Mouse (Mus musculus): ENCODE results near the gene Itga1. TPM values are rescaled to one million over a fixed set of nuclear protein-coding genes. Genes with fewer than 3 reads are reported as not detected.

Gene Itga1
- polyA plus RNA-seq, 1 experiment from 2014 or later: 6.4 TPM

DNA sequence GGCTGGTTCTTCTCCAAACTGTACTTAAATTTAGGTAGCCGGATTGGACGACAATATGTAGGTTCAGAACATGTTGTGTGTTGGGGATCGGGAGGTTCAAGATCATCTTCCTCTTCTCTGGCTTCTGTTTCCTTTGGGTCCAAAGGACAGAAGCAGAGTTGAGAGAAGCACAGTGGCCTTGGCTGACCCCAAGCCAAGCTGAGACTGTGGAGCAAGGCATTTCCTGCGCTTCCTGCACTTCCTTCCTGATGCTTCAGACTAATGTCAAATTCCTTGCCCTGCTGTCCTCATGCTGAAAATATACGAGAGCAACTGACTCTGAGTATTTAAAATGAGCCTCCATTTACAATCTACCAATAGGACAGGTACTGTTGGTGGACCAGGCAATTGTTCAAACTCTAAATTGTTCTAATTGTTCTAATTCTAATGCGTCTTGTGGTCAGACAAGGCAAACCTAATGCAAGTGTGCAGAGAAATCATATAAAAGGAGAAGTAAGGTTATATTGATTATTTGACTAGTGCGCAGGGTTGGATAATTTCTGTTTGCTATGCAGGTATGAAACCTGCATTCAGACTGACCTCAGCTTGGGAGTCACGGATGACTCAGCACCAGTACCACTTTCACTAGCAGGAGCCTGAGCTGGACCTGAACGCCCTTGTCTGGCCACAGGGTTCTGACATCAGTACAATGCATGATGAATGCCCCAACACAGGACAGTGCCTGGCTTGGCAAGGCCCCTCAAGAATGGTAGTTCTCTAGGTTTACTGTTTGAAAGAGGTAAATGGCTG, 24.2 kb downstream of the Itga1 start:
- Histone ChIP-seq H3K4me1 (replicated peaks) (no peaks in the 10 kb centered on the region), H3K9me3 (no peaks in the 10 kb centered on the region), H3K4me3 (replicated peaks) (no peak overlapping the region), H3K27me3 (no peaks in the 10 kb centered on the region), H3K9ac (replicated peaks) (no peak overlapping the region), H3K27ac (no peak overlapping the region), H3K36me3 (no peaks in the 10 kb centered on the region), H3K4me2 (replicated peaks) (no peak overlapping the region)
- WGBS: 90% methylated on average over 9 of the region's 9 CpGs
- no peak for ATAC-seq

DNA sequence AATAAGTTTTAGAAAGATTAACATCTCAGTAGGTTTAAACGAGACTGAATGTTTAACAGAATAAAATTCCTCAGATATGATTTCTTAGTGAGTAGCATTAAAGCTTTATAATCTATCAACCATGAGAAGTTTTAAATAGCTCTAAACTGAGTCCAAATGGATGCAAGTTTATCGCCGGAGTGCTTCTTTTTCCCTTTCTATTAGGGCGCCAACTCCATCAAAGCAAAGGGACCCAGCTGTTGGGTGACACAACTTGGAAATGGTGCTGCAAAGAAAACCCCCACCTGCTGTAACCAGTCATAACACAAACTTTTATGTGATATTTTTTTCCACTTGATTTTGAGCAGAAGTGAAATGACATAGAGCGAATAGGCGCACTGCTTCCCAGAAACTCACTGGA, 29.4 kb downstream of the Itga1 start:
- H3K4me1 ChIP-seq (replicated peaks): no peaks in the 10 kb centered on the region
- no peak overlapping the region for H3K4me2 ChIP-seq (replicated peaks)
- 96% methylated on average over 6 of the region's 6 CpGs for WGBS

DNA sequence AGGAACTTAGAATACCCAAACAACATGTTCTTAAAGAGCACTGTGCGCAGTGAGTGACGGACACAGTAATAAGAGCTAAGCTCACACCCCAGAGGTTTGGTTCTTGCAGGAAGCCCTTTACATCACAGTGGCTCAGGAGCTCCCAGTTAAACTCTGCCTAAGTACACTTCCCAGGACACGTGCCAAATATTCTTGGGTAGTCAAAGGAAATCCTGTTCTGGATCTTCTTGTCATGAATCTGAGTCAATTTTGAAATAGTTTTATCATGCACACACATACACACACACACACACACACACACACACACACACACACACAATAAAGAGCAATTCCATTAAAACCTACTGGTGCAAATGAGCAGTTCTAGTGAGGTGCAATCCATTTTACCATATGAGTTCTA, 30.3 kb downstream of the Itga1 start:
- no peaks in the 10 kb centered on the region for H3K36me3 ChIP-seq
- no peak overlapping the region for H3K4me3 ChIP-seq (replicated peaks)
- no peak overlapping the region for H3K9ac ChIP-seq (replicated peaks)
- 95% methylated on average over 3 of the region's 3 CpGs for WGBS
- ATAC-seq: no peak
- H3K4me1 ChIP-seq (replicated peaks): no peaks in the 10 kb centered on the region
- no peak overlapping the region for H3K4me2 ChIP-seq (replicated peaks)
- H3K9me3 ChIP-seq: no peaks in the 10 kb centered on the region
- H3K27me3 ChIP-seq: no peaks in the 10 kb centered on the region
- no peak overlapping the region for H3K27ac ChIP-seq

More for the DNA sequence above, 29.4 kb downstream of the Itga1 start:
- H3K36me3 ChIP-seq: no peaks in the 10 kb centered on the region
- no peak overlapping the region for H3K27ac ChIP-seq
- H3K9me3 ChIP-seq: no peaks in the 10 kb centered on the region
- ATAC-seq: no peak
- no peaks in the 10 kb centered on the region for H3K27me3 ChIP-seq
- H3K4me3 ChIP-seq (replicated peaks): no peak overlapping the region
- no peak overlapping the region for H3K9ac ChIP-seq (replicated peaks)

DNA sequence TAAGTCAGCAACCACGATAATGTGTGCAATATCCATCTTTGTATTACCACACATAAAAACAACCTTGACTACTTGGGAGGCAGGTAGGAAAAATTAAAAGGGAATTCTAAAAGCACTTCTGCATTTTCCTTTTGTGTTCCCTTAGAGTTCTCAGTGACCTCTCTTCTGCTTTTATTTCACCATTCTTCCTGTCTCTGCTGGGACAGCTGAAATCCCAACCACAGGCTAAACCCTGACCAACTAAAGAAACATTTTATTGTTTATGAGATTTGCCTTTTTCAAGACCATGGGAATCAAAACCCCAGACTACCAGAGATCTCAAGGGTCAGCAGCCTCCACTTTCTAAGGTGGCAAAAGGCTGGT, 33.8 kb downstream of the Itga1 start:
- no peak overlapping the region for H3K4me3 ChIP-seq (replicated peaks)
- H3K27ac ChIP-seq: no peak overlapping the region
- no peaks in the 10 kb centered on the region for H3K27me3 ChIP-seq
- no peak for ATAC-seq
- H3K4me2 ChIP-seq (replicated peaks): no peak overlapping the region
- no peaks in the 10 kb centered on the region for H3K9me3 ChIP-seq
- WGBS: 100% methylated on average over 1 of the region's 1 CpGs
- H3K36me3 ChIP-seq: no peaks in the 10 kb centered on the region
- no peaks in the 10 kb centered on the region for H3K4me1 ChIP-seq (replicated peaks)
- H3K9ac ChIP-seq (replicated peaks): no peak overlapping the region

DNA sequence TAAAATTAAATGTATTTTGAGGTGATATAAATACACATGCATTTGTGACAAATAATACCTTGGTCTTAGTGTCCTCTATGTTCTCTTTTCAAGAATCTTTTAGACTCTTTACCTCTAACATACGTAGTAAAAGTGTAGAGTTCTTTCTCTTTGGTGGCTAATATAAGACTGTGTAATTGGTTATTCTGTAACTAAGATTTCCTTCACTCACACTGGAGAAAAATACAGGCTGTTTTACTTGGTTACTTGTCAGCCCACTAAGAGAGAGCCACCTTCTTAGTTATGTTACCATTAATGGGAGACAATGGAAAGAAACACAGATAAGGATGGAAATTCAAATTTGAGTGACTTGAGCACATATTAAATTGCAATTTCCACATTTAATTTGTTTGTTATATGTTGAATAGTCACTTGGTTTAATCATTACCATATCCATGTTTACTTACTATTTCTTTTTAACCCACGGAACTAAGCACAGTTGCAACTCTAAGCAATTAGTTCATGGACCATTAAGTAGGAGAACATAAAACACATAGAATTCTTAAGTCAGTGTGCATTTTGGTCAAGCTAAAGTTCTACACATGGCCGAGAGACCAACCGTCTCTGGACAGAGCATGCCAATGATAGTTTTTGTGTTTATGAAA, 34.3 kb downstream of the Itga1 start:
- Histone ChIP-seq H3K9ac (replicated peaks) (no peak overlapping the region), H3K27me3 (no peaks in the 10 kb centered on the region), H3K27ac (no peak overlapping the region), H3K4me2 (replicated peaks) (no peak overlapping the region), H3K4me1 (replicated peaks) (no peaks in the 10 kb centered on the region), H3K36me3 (no peaks in the 10 kb centered on the region), H3K9me3 (no peaks in the 10 kb centered on the region), H3K4me3 (replicated peaks) (no peak overlapping the region)
- 94% methylated on average over 4 of the region's 4 CpGs for WGBS
- ATAC-seq: no peak

DNA sequence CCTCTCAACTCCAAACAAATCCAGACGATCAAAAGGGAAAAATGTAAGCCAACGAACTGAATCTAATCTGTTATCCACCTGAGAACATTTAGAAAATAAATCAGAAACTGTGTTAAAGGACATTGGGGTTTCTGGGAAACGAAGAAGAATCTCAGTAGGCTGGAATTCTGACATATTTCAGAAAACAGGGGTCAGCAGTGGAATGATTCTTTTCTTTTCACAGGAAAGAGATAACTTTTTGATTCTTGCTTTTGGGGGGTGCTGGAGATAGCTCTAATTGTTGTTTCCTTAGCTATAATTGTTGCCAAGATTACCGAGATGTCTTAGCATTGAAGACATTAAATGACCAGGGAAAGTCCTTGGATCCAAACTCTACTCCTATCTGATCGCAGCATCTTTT, 44.2 kb downstream of the Itga1 start:
- H3K4me1 ChIP-seq (replicated peaks): no peaks in the 10 kb centered on the region
- no peak overlapping the region for H3K4me3 ChIP-seq (replicated peaks)
- no peak overlapping the region for H3K9ac ChIP-seq (replicated peaks)
- no peak overlapping the region for H3K4me2 ChIP-seq (replicated peaks)
- H3K27ac ChIP-seq: no peak overlapping the region
- no peaks in the 10 kb centered on the region for H3K36me3 ChIP-seq
- ATAC-seq: no peak
- no peaks in the 10 kb centered on the region for H3K9me3 ChIP-seq
- no peaks in the 10 kb centered on the region for H3K27me3 ChIP-seq
- 90% methylated on average over 5 of the region's 5 CpGs for WGBS

DNA sequence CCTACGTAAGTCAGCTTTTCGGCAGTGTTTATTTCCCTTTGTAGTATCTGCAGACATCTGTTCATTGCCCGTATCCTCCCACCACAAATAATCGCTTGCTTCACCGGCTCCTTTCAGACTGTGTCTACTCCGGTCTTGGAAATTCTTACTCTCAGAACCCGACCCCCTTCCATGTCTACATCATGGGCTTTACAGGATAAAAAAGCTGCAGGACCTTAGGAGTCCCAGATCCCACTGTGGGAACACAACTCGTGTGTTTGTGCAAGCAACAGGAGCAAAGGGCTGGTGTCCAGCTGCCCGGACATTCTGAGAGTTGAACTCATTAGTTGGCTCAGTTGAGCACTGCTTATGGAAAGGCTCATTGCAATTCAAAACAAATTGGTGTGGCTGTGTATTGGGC, 47.0 kb downstream of the Itga1 start:
- H3K4me2 ChIP-seq (replicated peaks): no peak overlapping the region
- no peak overlapping the region for H3K9ac ChIP-seq (replicated peaks)
- H3K27me3 ChIP-seq: no peaks in the 10 kb centered on the region
- no peaks in the 10 kb centered on the region for H3K36me3 ChIP-seq
- no peaks in the 10 kb centered on the region for H3K9me3 ChIP-seq
- H3K4me3 ChIP-seq (replicated peaks): no peak overlapping the region
- H3K4me1 ChIP-seq (replicated peaks): no peaks in the 10 kb centered on the region
- no peak overlapping the region for H3K27ac ChIP-seq
- ATAC-seq: peak; percentile 40; the same call in 1 of the 2 replicates
- 32% methylated on average over 9 of the region's 9 CpGs for WGBS

DNA sequence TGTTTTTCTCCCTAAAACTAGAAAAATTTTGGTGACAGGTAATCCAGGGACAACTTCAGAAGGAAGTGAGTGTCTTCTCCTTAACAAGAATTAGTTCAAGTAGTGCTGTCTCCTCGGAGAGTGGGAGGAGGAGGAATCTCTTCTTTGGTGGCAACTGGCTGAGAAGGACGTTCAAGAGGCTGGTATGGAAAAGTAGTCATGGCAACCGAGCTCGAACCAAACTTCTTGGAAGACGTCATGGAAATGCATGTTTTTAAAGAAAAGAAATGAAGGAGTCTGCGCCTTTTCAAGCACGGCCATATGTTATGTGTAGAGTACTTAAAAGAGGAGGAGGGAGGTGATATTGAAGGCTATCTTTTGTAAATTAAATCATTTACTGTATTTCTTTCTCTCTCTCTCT, 49.2 kb downstream of the Itga1 start:
- no peaks in the 10 kb centered on the region for H3K9me3 ChIP-seq
- H3K27ac ChIP-seq: no peak overlapping the region
- no peak overlapping the region for H3K4me2 ChIP-seq (replicated peaks)
- ATAC-seq: no peak
- WGBS: 64% methylated on average over 7 of the region's 7 CpGs
- no peaks in the 10 kb centered on the region for H3K4me1 ChIP-seq (replicated peaks)
- no peak overlapping the region for H3K9ac ChIP-seq (replicated peaks)
- H3K4me3 ChIP-seq (replicated peaks): no peak overlapping the region
- no peaks in the 10 kb centered on the region for H3K36me3 ChIP-seq
- H3K27me3 ChIP-seq: no peaks in the 10 kb centered on the region

DNA sequence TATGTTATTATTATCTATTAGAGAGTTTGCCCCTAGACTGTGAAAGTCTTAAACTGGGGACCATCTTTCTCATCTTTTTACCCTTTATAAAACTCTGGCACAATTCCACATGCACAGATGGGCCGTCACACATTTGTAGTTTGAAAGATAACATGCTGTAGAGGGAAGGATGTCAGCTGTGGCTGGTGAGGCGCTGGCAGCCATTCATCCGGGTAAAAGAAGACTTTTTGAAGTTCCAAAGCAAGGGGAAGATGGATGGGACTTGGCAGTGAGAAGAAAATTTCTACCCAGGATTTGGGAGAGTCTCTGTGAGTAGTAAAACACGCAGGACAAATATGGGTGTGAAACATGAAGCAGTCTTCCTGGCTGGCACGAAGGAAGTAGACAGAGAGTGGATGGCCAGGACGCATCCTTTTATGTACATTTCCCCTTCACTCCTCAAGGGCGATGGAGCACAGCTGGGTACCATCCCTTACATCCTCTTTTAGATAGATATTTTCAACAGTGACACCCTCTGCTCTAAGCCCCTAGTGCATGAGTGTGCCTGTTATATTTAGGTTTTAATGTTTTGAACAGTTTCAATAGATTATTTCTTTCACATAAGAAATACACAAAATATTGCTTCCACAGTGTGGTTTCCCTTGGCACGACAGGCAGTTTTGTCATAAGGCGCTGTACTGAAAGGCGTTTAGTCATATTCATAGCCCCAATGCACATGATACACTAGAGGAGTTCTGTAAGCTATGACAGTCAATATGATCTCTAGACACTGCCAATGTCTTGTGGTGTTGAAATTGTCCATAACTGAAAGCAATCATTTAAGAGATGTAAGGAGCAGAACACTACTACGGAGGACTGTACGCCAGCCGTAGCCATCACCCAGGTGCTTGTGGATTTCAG, 50.9 kb downstream of the Itga1 start:
- no peak overlapping the region for H3K27ac ChIP-seq
- no peak for ATAC-seq
- WGBS: 91% methylated on average over 13 of the region's 13 CpGs

DNA sequence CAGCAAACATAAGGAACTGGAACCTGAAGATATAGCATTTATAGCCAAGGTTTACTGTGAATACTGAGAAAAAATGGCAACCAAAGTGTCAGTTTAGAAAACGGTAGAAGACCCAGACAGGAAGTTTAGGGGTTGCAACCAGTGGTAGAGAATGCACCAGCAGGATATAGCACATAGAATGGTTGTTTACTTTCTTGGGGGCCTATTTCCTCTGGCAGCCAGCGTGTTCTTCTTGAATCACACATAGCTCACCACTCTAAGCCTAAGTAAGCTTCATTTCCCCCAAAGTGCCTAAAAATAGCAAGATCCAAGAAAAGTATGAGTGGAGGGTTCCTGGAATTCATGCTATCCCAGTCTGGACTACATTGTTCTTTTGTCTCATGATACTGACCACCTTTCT, 59.1 kb downstream of the Itga1 start:
- Histone ChIP-seq H3K27ac (no peak overlapping the region), H3K9ac (replicated peaks) (no peak overlapping the region), H3K4me3 (replicated peaks) (no peak overlapping the region), H3K4me1 (replicated peaks) (no peaks in the 10 kb centered on the region), H3K4me2 (replicated peaks) (no peak overlapping the region), H3K27me3 (no peaks in the 10 kb centered on the region), H3K9me3 (no peaks in the 10 kb centered on the region), H3K36me3 (no peaks in the 10 kb centered on the region)
- WGBS: 79% methylated on average over 2 of the region's 2 CpGs
- no peak for ATAC-seq

More for the DNA sequence above, 50.9 kb downstream of the Itga1 start:
- Histone ChIP-seq H3K4me3 (replicated peaks) (no peak overlapping the region), H3K36me3 (no peaks in the 10 kb centered on the region), H3K4me1 (replicated peaks) (no peaks in the 10 kb centered on the region), H3K9me3 (no peaks in the 10 kb centered on the region), H3K4me2 (replicated peaks) (no peak overlapping the region), H3K9ac (replicated peaks) (no peak overlapping the region), H3K27me3 (no peaks in the 10 kb centered on the region)

DNA sequence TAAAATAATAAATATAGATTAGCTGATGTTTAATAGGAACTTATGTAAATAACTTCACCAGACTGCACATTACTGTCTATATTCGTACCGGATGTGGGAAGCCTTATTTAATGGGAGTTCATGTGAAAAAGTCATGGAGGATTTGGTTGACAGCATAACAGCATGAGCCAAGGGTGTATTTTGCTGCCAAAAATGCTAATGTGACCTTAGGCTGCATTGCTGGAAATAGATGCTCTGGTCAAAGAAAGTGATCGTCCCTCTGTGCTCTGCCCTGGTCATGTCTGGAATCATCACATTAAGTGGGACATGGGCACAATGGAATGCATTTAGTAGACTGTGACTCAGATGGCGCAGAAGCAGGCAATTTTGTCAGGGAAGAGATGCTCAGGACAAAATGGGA, 64.5 kb downstream of the Itga1 start:
- no peak overlapping the region for H3K4me2 ChIP-seq (replicated peaks)
- 73% methylated on average over 4 of the region's 4 CpGs for WGBS
- no peak overlapping the region for H3K27ac ChIP-seq
- no peaks in the 10 kb centered on the region for H3K4me1 ChIP-seq (replicated peaks)
- H3K4me3 ChIP-seq (replicated peaks): no peak overlapping the region
- H3K9ac ChIP-seq (replicated peaks): no peak overlapping the region
- no peak for ATAC-seq
- H3K27me3 ChIP-seq: no peaks in the 10 kb centered on the region
- H3K36me3 ChIP-seq: no peaks in the 10 kb centered on the region
- no peaks in the 10 kb centered on the region for H3K9me3 ChIP-seq

DNA sequence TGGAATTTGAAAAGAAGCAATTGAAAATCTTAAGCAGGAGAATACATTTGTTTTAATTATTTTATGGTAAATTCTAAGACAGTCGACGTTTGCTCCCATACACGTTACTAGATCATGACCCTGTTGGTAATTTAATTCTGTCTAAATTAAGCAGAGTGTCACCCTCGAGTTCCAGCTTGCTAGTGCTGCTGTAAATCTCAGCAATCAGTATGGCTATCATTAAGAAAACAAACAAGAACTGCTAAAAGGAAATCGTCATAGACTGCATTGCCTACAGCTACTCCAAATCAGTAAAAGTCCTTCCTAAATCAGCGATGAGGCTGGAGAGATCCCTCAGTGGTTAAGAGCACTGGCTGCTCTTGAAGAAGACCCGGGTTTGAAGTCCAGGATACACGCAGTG, 66.4 kb downstream of the Itga1 start:
- Histone ChIP-seq H3K27me3 (no peaks in the 10 kb centered on the region), H3K27ac (no peak overlapping the region), H3K4me2 (replicated peaks) (no peak overlapping the region), H3K4me3 (replicated peaks) (no peak overlapping the region), H3K4me1 (replicated peaks) (no peaks in the 10 kb centered on the region), H3K9me3 (no peaks in the 10 kb centered on the region), H3K9ac (replicated peaks) (no peak overlapping the region), H3K36me3 (no peaks in the 10 kb centered on the region)
- ATAC-seq: no peak
- WGBS: 82% methylated on average over 8 of the region's 8 CpGs

Measured in midbrain, embryonic 13.5 days (tissue).